Mouse (Mus musculus): Measurements from ENCODE around the gene Gmps. TPM values are rescaled to one million over a fixed set of nuclear protein-coding genes. Genes with fewer than 3 reads are reported as not detected.

Gmps gene
- 76.4 and 79.4 TPM in 2 replicates for polyA plus RNA-seq (2014; fragmentation: Nextera tagmentation; extraction: Ambion mirVana)

GRCm38 (mm10) chr3:63975955-63976908 is at the start of gene Gmps:
Gene Gmps (plus strand): TSS chr3:63976106.
- Histone ChIP-seq H3K4me1 (ENCODE audit: control insufficient read depth, insufficient read depth, low read length) (no peaks in the 10 kb centered on the region), H3K27ac (replicated peaks; ENCODE audit: low read depth, low read length) (peak within 1 kb of the TSS; percentile 84), H3K9me3 (ENCODE audit: control insufficient read depth, low read length) (no peaks in the 10 kb centered on the region), H3K4me2 (ENCODE audit: low read depth, severe bottlenecking) (peak within 1 kb of the TSS; percentile 70), H3K36me3 (ENCODE audit: control insufficient read depth, insufficient read depth, low read length) (peaks cover 3% of the 10 kb centered on the region; the same call in 1 of the 2 replicates), H3K9ac (ENCODE audit: low read length) (peak within 1 kb of the TSS; percentile 97), H3K4me3 (ENCODE audit: low read depth, low read length) (peak within 1 kb of the TSS; percentile 89), H3K27me3 (ENCODE audit: control insufficient read depth, insufficient read depth, low read length) (no peaks in the 10 kb centered on the region)
- WGBS = under 1% methylated on average over 67 of the region's 67 CpGs
- ATAC-seq (ENCODE audit: insufficient number of reproducible peaks, low FRiP score, low TSS enrichment, low read depth) (peak; percentile 95), DNase-seq (ENCODE audit: low spot score) (peak; percentile 92)

- no peaks in the 10 kb centered on the region for H3K4me1 ChIP-seq (ENCODE audit: control insufficient read depth, insufficient read depth, low read length)
- H3K4me2 ChIP-seq (ENCODE audit: low read depth, severe bottlenecking) = peak within 1 kb of the TSS; percentile 57
- H3K27ac ChIP-seq (replicated peaks; ENCODE audit: low read depth, low read length) = 0 out of 2 replicates have a peak within 1 kb of the TSS, but pooled peaks have one; percentile 18
- DNase-seq (ENCODE audit: low spot score) = peak; percentile 93
- ATAC-seq (ENCODE audit: insufficient number of reproducible peaks, low FRiP score, low TSS enrichment, low read depth) = peak; percentile 94
- peak within 1 kb of the TSS; percentile 92 for H3K9ac ChIP-seq (ENCODE audit: low read length)
- no peaks in the 10 kb centered on the region for H3K27me3 ChIP-seq (ENCODE audit: control insufficient read depth, insufficient read depth, low read length)
- WGBS = 4% methylated on average over 46 of the region's 48 CpGs
- H3K36me3 ChIP-seq (ENCODE audit: control insufficient read depth, insufficient read depth, low read length) = no peaks in the 10 kb centered on the region
- H3K4me3 ChIP-seq (ENCODE audit: low read depth, low read length) = peak within 1 kb of the TSS; percentile 58
- H3K9me3 ChIP-seq (ENCODE audit: control insufficient read depth, low read length) = no peaks in the 10 kb centered on the region
These were observed 46.7 kb upstream of the Gmps start, which contains the start of gene E130311K13Rik for GRCm38 (mm10) chr3:63928878-63929859. Gene E130311K13Rik (minus strand): TSS chr3:63929472.

DNA sequence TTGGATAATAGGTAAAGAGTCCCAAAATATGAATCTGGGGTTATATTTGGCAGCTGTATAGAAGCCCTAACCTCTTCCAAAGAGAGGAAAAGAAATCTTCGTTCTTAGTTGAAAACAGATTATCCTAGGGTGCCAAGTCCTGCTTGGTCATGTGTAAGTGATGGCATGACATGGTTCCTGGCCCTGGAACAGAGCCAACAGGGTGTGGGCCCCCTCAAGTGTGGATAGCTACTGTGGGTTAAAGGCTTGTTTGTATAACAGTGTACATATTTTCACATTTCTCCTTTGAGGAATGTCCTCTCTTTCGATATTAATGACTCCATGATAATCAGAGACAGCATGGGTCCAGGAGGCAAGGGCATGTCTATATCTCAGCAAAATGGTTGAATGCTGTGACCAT is 37.0 kb upstream of the Gmps start:
- H3K4me3 ChIP-seq (ENCODE audit: low read depth, low read length) = no peak overlapping the region
- H3K9me3 ChIP-seq (ENCODE audit: control insufficient read depth, low read length) = no peaks in the 10 kb centered on the region
- ATAC-seq (ENCODE audit: insufficient number of reproducible peaks, low FRiP score, low TSS enrichment, low read depth) (no peak), DNase-seq (ENCODE audit: low spot score) (no peak)
- 97% methylated on average over 2 of the region's 2 CpGs for WGBS
- H3K9ac ChIP-seq (ENCODE audit: low read length) = no peak overlapping the region
- H3K27me3 ChIP-seq (ENCODE audit: control insufficient read depth, insufficient read depth, low read length) = no peaks in the 10 kb centered on the region
- no peak overlapping the region for H3K27ac ChIP-seq (replicated peaks; ENCODE audit: low read depth, low read length)
- H3K4me2 ChIP-seq (ENCODE audit: low read depth, severe bottlenecking) = no peak overlapping the region
- H3K4me1 ChIP-seq (ENCODE audit: control insufficient read depth, insufficient read depth, low read length) = no peaks in the 10 kb centered on the region
- H3K36me3 ChIP-seq (ENCODE audit: control insufficient read depth, insufficient read depth, low read length) = no peaks in the 10 kb centered on the region

DNA sequence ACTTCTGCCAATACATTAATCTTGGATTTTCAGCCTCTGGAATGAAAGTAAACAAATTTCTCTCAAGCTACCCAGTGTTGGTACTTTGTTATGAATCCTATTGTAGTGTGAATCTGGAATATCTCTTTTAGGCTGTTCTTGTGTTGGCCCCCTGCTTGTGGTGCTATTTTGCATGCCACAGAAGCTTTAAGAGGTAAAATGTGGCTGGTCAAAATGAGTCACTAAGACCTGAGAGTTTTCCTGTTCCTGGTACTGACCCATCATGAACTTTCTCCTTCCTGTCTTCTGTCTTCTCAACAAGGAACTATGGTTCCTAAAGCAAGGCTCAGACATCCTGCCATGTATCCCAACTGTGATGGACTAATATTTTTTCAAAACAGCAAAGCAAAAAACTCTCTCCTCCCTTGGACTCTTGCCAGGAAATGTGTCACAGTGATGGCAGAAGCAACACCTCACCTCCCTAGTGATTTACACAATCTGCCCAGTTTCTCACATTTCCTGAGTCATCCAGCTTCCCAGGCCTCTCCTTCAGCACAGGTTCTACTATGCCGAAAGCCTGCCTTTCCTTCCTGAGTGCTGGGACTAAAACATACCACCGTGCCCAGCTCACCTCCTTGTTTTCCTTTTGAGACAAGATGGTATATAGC is 34.6 kb upstream of the Gmps start:
- no peak for DNase-seq (ENCODE audit: low spot score)
- H3K27ac ChIP-seq (replicated peaks; ENCODE audit: low read depth, low read length) = no peak overlapping the region
- no peak for ATAC-seq (ENCODE audit: insufficient number of reproducible peaks, low FRiP score, low TSS enrichment, low read depth)
- H3K4me3 ChIP-seq (ENCODE audit: low read depth, low read length) = no peak overlapping the region
- no peaks in the 10 kb centered on the region for H3K27me3 ChIP-seq (ENCODE audit: control insufficient read depth, insufficient read depth, low read length)
- H3K4me1 ChIP-seq (ENCODE audit: control insufficient read depth, insufficient read depth, low read length) = no peaks in the 10 kb centered on the region
- 87% methylated on average over 2 of the region's 2 CpGs for WGBS
- no peak overlapping the region for H3K9ac ChIP-seq (ENCODE audit: low read length)
- H3K36me3 ChIP-seq (ENCODE audit: control insufficient read depth, insufficient read depth, low read length) = no peaks in the 10 kb centered on the region
- no peak overlapping the region for H3K4me2 ChIP-seq (ENCODE audit: low read depth, severe bottlenecking)
- no peaks in the 10 kb centered on the region for H3K9me3 ChIP-seq (ENCODE audit: control insufficient read depth, low read length)

DNA sequence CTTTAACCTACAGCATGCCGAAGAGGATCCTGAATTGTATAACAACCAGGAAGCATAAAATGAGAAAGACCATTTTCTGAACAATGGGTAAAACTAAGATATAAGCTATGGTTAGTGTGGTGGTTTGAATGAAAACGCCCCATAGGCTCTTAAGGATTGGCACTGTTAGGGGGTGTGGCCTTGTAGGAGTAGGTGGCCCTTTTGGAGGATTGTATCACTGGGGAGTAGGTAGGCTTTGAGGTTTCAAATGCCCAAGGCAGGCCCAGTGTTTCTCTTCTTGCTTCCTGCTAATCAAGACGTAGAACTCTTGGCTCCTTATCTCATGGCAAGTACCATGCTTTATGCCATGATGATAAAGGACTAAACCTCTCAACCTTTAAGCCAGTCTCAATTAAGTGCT is 26.1 kb upstream of the Gmps start:
- H3K36me3 ChIP-seq (ENCODE audit: control insufficient read depth, insufficient read depth, low read length) = no peaks in the 10 kb centered on the region
- 85% methylated on average over 3 of the region's 3 CpGs for WGBS
- ATAC-seq (ENCODE audit: insufficient number of reproducible peaks, low FRiP score, low TSS enrichment, low read depth) (no peak), DNase-seq (ENCODE audit: low spot score) (no peak)
- H3K27me3 ChIP-seq (ENCODE audit: control insufficient read depth, insufficient read depth, low read length) = no peaks in the 10 kb centered on the region
- H3K4me2 ChIP-seq (ENCODE audit: low read depth, severe bottlenecking) = no peak overlapping the region
- H3K9ac ChIP-seq (ENCODE audit: low read length) = no peak overlapping the region
- no peaks in the 10 kb centered on the region for H3K4me1 ChIP-seq (ENCODE audit: control insufficient read depth, insufficient read depth, low read length)
- H3K4me3 ChIP-seq (ENCODE audit: low read depth, low read length) = no peak overlapping the region
- no peak overlapping the region for H3K27ac ChIP-seq (replicated peaks; ENCODE audit: low read depth, low read length)
- H3K9me3 ChIP-seq (ENCODE audit: control insufficient read depth, low read length) = no peaks in the 10 kb centered on the region

DNA sequence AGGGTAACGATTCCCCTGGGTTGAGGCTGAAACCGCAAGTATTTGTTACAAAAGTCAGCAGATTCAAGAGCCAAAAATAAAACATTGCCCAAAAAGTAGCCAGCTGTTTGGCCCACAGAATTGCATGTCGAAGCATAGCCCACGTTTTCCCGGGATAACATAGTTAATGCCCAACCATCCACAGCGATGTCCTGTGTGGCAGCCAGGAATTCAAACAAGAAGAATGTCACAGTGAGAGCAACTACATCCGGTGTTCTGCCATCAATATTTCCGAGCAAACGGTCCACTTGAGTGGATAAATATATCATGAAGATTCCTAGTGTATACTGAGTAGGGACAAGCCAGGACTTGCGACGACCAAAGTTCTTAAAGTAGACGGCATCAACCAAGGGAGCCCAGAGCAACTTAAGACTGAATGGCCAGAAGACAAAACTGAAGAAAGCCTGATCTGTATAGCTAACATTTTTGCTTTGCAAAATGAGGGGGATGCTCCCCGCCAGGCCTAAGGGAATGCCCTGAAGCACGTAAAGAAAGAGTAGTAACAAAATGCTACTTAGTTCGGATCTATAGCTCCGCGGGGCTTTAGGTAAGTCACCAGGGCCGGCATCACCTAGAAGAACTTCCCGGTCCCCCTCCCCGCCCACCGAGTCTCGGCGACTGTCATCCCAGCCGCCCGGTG is 12.3 kb upstream of the Gmps start:
- DNase-seq (ENCODE audit: low spot score) = peak; percentile 23

DNA sequence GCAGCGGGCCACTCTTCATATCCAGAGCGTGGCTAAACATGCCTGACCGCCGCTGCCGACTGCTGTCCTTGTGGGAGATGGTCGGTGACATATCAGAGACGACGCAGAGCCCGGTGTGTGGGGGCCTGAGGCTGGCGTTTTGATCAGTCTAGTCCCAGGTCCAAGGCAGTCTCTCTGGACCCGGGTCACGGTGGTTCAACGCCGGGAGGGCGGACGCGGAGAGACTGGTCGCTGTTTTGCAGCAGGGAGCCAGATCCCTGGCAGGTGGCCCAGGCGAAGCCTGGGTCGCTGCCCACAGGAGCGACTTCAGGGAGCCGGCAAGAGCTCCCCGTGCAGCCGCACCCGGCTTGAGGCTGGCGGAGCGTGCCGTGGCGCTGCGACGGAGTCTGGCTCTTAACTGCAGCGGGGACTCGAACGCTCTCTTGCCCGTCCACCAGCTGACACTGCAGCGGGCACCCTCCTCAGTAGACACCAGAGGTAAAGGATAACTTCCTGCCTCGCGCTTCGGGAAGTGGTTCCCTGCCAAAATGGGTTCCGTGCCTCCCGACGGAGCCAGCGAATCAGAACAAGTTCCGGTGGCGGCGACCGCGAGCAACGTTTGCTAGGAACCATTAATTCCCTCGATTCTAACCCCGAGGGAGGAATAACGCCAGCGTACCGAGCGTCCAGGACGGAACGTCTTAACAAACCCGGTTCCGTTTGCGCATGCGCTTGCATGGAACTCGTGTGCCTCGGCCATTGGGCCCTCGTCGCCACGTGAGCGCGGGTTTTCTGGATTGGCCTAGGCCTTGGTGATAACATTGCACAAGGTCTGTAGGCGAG is 11.6 kb upstream of the Gmps start, which contains the start of gene Slc33a1:
Slc33a1 (minus strand) TSS at position 669 of the 822 bp plus-strand sequence.
- Histone ChIP-seq H3K4me2 (ENCODE audit: low read depth, severe bottlenecking) (peak within 1 kb of the TSS; percentile 61), H3K27me3 (ENCODE audit: control insufficient read depth, insufficient read depth, low read length) (no peaks in the 10 kb centered on the region), H3K9me3 (ENCODE audit: control insufficient read depth, low read length) (no peaks in the 10 kb centered on the region), H3K27ac (replicated peaks; ENCODE audit: low read depth, low read length) (peak within 1 kb of the TSS; percentile 50; the same call in 1 of the 2 replicates), H3K36me3 (ENCODE audit: control insufficient read depth, insufficient read depth, low read length) (no peaks in the 10 kb centered on the region), H3K4me1 (ENCODE audit: control insufficient read depth, insufficient read depth, low read length) (no peaks in the 10 kb centered on the region), H3K9ac (ENCODE audit: low read length) (peak within 1 kb of the TSS; percentile 63), H3K4me3 (ENCODE audit: low read depth, low read length) (peak within 1 kb of the TSS; percentile 72)
- ATAC-seq (ENCODE audit: insufficient number of reproducible peaks, low FRiP score, low TSS enrichment, low read depth) (peak; percentile 95), DNase-seq (ENCODE audit: low spot score) (peak; percentile 100)
- under 1% methylated on average over 69 of the region's 69 CpGs for WGBS

More for the DNA sequence above, 12.3 kb upstream of the Gmps start:
- no peaks in the 10 kb centered on the region for H3K9me3 ChIP-seq (ENCODE audit: control insufficient read depth, low read length)
- no peaks in the 10 kb centered on the region for H3K36me3 ChIP-seq (ENCODE audit: control insufficient read depth, insufficient read depth, low read length)
- WGBS = 9% methylated on average over 25 of the region's 25 CpGs
- H3K27me3 ChIP-seq (ENCODE audit: control insufficient read depth, insufficient read depth, low read length) = no peaks in the 10 kb centered on the region
- no peaks in the 10 kb centered on the region for H3K4me1 ChIP-seq (ENCODE audit: control insufficient read depth, insufficient read depth, low read length)
- H3K4me2 ChIP-seq (ENCODE audit: low read depth, severe bottlenecking) = peak overlapping the region; percentile 61
- ATAC-seq (ENCODE audit: insufficient number of reproducible peaks, low FRiP score, low TSS enrichment, low read depth) = no peak
- H3K27ac ChIP-seq (replicated peaks; ENCODE audit: low read depth, low read length) = no peak overlapping the region
- H3K9ac ChIP-seq (ENCODE audit: low read length) = peak overlapping the region; percentile 63
- peak overlapping the region; percentile 72 for H3K4me3 ChIP-seq (ENCODE audit: low read depth, low read length)
